In genomic region chr8:81806797-81807196, GRCm38 (mm10) we compare ENCODE assay signal across 8 mouse cellular contexts.
A peak's percentile ranks its signal among the peaks of the same experiment; 100 is the strongest.
DNase-seq lines count a peak whose midpoint lies in the region; ATAC-seq and TF ChIP-seq lines count a peak whose summit lies in the region.

No protein-coding gene starts in this region.

- H3K4me1 ChIP-seq in hindbrain, embryonic 16.5 days (ENCODE audit: control insufficient read depth, insufficient read depth, low read depth, low read length) = no peaks in the 10 kb centered on the region

- no peak overlapping the region for H3K9ac ChIP-seq in hindbrain, embryonic 16.5 days (ENCODE audit: low read depth, low read length)

- H3K4me2 ChIP-seq in hindbrain, embryonic 16.5 days (ENCODE audit: low read length) = no peak overlapping the region

- no peaks in the 10 kb centered on the region for H3K27me3 ChIP-seq in hindbrain, embryonic 16.5 days (replicated peaks; ENCODE audit: control insufficient read depth, insufficient read depth, low read length)

- H3K9me3 ChIP-seq in hindbrain, embryonic 16.5 days (ENCODE audit: control insufficient read depth, low read length) = no peaks in the 10 kb centered on the region

- peak; percentile 82 for ATAC-seq in hindbrain, embryonic 16.5 days

- peak; percentile 91 for TF ChIP-seq CTCF in gastrocnemius, adult 2 months (IDR thresholded peaks at IDR 0.05)

- H3K36me3 ChIP-seq in hindbrain, embryonic 16.5 days (ENCODE audit: control insufficient read depth, insufficient read depth, low read length) = no peaks in the 10 kb centered on the region

- no peak overlapping the region for H3K27ac ChIP-seq in gastrocnemius, adult 2 months
- H3K27ac ChIP-seq in hindbrain, embryonic 16.5 days (ENCODE audit: low read depth, low read length) = no peak overlapping the region

- no peak overlapping the region for H3K4me3 ChIP-seq in gastrocnemius, adult 2 months
- no peak overlapping the region for H3K4me3 ChIP-seq in hindbrain, embryonic 16.5 days (ENCODE audit: low read length)

- intact Hi-C loops in gastrocnemius, adult 2 months (cut with DNase I) = loop anchor here (1.0 to 10.0 kb wide), 2 partner anchors 332 to 457 kb away; no protein-coding TSS in a partner anchor

- peak; percentile 84 for DNase-seq in adipocyte (ENCODE audit: low spot score)
- peak; percentile 74 to 80 for DNase-seq in cerebellum, postnatal 14 days
- peak; percentile 64 for DNase-seq in gastrocnemius, adult 2 months
- peak; percentile 42 to 63 for DNase-seq in left cerebral cortex, adult 18-20 months (ENCODE audit: low spot score in 2 of 2)
- peak; percentile 25 to 71 for DNase-seq in lung, postnatal 4 days
- DNase-seq in retina, postnatal 7 days (ENCODE audit: low read depth, low spot score) = peak; percentile 70
- peak; percentile 55 for DNase-seq in yolk sac, embryonic 10.5 days (ENCODE audit: low spot score)
